Mouse (Mus musculus) brain, embryonic 14.5 days (tissue): ENCODE measurements around the gene Nudt21.

Source experiments
- CTCF ChIP-seq: fragments of 200-500 bp; IDR thresholded peaks from 2 replicates; pipeline ENCODE4 v1.5.1; 2012; ENCODE audit warnings: inconsistent platforms, mild to moderate bottlenecking, moderate library complexity, borderline replicate concordance; ENCODE audit not compliant: insufficient read depth, insufficient read length; ENCODE audit errors: extremely low read depth
- POLR2A ChIP-seq: fragments of 200-500 bp; IDR thresholded peaks from 2 replicates; pipeline ENCODE4 v1.6.1; 2012; ENCODE audit warnings: mild to moderate bottlenecking, inconsistent platforms, borderline replicate concordance; ENCODE audit not compliant: poor library complexity, insufficient read depth, insufficient read length, severe bottlenecking; ENCODE audit errors: extremely low read depth

DNA sequence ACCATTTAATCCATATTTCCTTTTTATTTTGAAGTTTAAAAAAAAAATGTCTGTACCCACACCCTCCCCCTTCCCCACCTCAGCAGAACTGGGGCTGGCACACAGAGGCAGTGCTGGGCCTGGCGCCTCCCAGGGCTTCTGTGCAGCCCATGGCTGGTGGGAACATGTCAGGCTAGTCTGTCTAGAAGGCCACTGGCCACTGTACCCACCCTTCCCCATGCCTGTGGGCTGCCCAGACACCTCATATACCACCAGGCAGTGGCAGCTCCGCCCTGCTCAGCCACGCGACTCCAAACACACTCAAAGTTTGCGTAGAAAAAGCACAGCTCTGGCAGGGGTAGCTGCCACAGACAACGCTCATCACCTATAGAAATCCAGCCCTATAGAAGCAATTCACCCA, 68.5 kb downstream of the Nudt21 start:
- TF ChIP-seq POLR2A (no peak), CTCF (no peak)
